Mouse (Mus musculus) liver, embryonic 12.5 days (tissue): ENCODE measurements around the gene Cttn. TPM values are rescaled to one million over a fixed set of nuclear protein-coding genes. Genes with fewer than 3 reads are reported as not detected.

Source experiments
- ATAC-seq: fragments of 200-750 bp; cut with Nextera tagmentation; 2 replicates; pipeline ENCODE4 v1.8.0; 2017; ENCODE audit warnings: moderate number of reproducible peaks, mild to moderate bottlenecking, moderate library complexity
- H3K27ac ChIP-seq: fragments of 300-500 bp; sonication (generic); 2 replicates; pipeline ENCODE4 v1.5.1; 2016; ENCODE audit warnings: mild to moderate bottlenecking
- H3K27me3 ChIP-seq: fragments of 300-500 bp; sonication (generic); replicated peaks from 2 replicates; pipeline ENCODE4 v1.6.1; 2016; ENCODE audit warnings: mild to moderate bottlenecking, moderate library complexity
- H3K36me3 ChIP-seq: fragments of 300-500 bp; sonication (generic); 2 replicates; pipeline ENCODE4 v1.6.1; 2016; ENCODE audit warnings: mild to moderate bottlenecking, moderate library complexity
- H3K4me1 ChIP-seq: fragments of 300-500 bp; sonication (generic); 2 replicates; pipeline ENCODE4 v1.6.1; 2016
- H3K4me2 ChIP-seq: fragments of 300-500 bp; sonication (generic); 2 replicates; pipeline ENCODE4 v1.6.1; 2016; ENCODE audit warnings: mild to moderate bottlenecking, moderate library complexity
- H3K4me3 ChIP-seq: fragments of 300-500 bp; sonication (generic); 2 replicates; pipeline ENCODE4 v1.5.1; 2016; ENCODE audit warnings: mild to moderate bottlenecking, moderate library complexity
- H3K9ac ChIP-seq: fragments of 300-500 bp; sonication (generic); 2 replicates; pipeline ENCODE4 v1.6.1; 2016; ENCODE audit warnings: mild to moderate bottlenecking, moderate library complexity
- H3K9me3 ChIP-seq: fragments of 300-500 bp; sonication (generic); replicated peaks from 2 replicates; pipeline ENCODE4 v1.6.1; 2016; ENCODE audit warnings: mild to moderate bottlenecking, moderate library complexity
- WGBS: fragments of 180-500 bp; shearing (Covaris S2); methylation state at CpG from one replicate; pipeline ENCODE4 v1.1.7; 2016; ENCODE audit not compliant: insufficient replicate concordance; 5-methylcytosine and 5-hydroxymethylcytosine counted together
- polyA plus RNA-seq: library from polyadenylated mRNA; unstranded; fragments of >200 nt; fragmentation: Nextera tagmentation; extraction: Ambion mirVana; gene quantifications from 2 replicates; pipeline ENCODE4 v1.2.1, GENCODE M21; 2016

Gene Cttn
- polyA plus RNA-seq, 1 experiment from 2014 or later, result 65.3 TPM

GRCm38 (mm10) chr7:144473486-144473885 lies 2.7 kb upstream of the Cttn start:
- H3K4me3 ChIP-seq, result no peak overlapping the region
- no peak overlapping the region for H3K4me2 ChIP-seq
- no peak overlapping the region for H3K27ac ChIP-seq
- no peaks in the 10 kb centered on the region for H3K27me3 ChIP-seq
- no peak for ATAC-seq
- H3K4me1 ChIP-seq, result peaks cover 25% of the 10 kb centered on the region
- H3K9ac ChIP-seq, result no peak overlapping the region
- WGBS, result 62% methylated on average over 4 of the region's 4 CpGs
- H3K36me3 ChIP-seq, result peaks cover 25% of the 10 kb centered on the region
- H3K9me3 ChIP-seq, result no peaks in the 10 kb centered on the region

GRCm38 (mm10) chr7:144471103-144471502 lies 294 bp upstream of the Cttn start:
- Histone ChIP-seq H3K4me2 (peak overlapping the region; percentile 96), H3K9ac (peak overlapping the region; percentile 94), H3K27me3 (no peaks in the 10 kb centered on the region), H3K36me3 (peaks cover 14% of the 10 kb centered on the region), H3K4me3 (peak overlapping the region; percentile 90), H3K9me3 (no peaks in the 10 kb centered on the region), H3K4me1 (peaks cover 32% of the 10 kb centered on the region), H3K27ac (peak overlapping the region; percentile 43; the same call in 1 of the 2 replicates)
- ATAC-seq, result no peak
- 61% methylated on average over 2 of the region's 2 CpGs for WGBS

- Histone ChIP-seq H3K27me3 (no peaks in the 10 kb centered on the region), H3K9me3 (no peaks in the 10 kb centered on the region), H3K4me3 (peak overlapping the region; percentile 90), H3K36me3 (peaks cover 16% of the 10 kb centered on the region), H3K4me2 (peak overlapping the region; percentile 96), H3K27ac (peak overlapping the region; percentile 83), H3K4me1 (peaks cover 32% of the 10 kb centered on the region), H3K9ac (peak overlapping the region; percentile 94)
- WGBS, result 6% methylated on average over 31 of the region's 31 CpGs
- ATAC-seq, result peak; percentile 25; the same call in 1 of the 2 replicates
These were observed 783 bp downstream of the Cttn start for GRCm38 (mm10) chr7:144469908-144470544.

GRCm38 (mm10) chr7:144469181-144469641 lies 1.6 kb downstream of the Cttn start:
- Histone ChIP-seq H3K27ac (peak overlapping the region; percentile 83), H3K4me3 (peak overlapping the region; percentile 90), H3K9me3 (no peaks in the 10 kb centered on the region), H3K4me2 (peak overlapping the region; percentile 96), H3K4me1 (peaks cover 32% of the 10 kb centered on the region), H3K9ac (peak overlapping the region; percentile 94), H3K27me3 (no peaks in the 10 kb centered on the region), H3K36me3 (peaks cover 24% of the 10 kb centered on the region)
- ATAC-seq, result no peak
- WGBS, result 34% methylated on average over 4 of the region's 4 CpGs

- H3K36me3 ChIP-seq, result peaks cover 29% of the 10 kb centered on the region
- WGBS, result 86% methylated on average over 5 of the region's 5 CpGs
- peak overlapping the region; percentile 96 for H3K4me2 ChIP-seq
- no peak for ATAC-seq
- H3K27ac ChIP-seq, result no peak overlapping the region; the same call in 1 of the 2 replicates
- 0 out of 2 replicates have a peak overlapping the region, but pooled peaks have one; percentile 7 for H3K9ac ChIP-seq
- H3K4me3 ChIP-seq, result no peak overlapping the region
- H3K27me3 ChIP-seq, result no peaks in the 10 kb centered on the region
- H3K4me1 ChIP-seq, result peaks cover 32% of the 10 kb centered on the region
- no peaks in the 10 kb centered on the region for H3K9me3 ChIP-seq
These were observed 2.1 kb downstream of the Cttn start for GRCm38 (mm10) chr7:144468741-144469140.

GRCm38 (mm10) chr7:144462577-144462976 lies 8.2 kb downstream of the Cttn start:
- no peak for ATAC-seq
- Histone ChIP-seq H3K9me3 (no peaks in the 10 kb centered on the region), H3K27ac (no peak overlapping the region), H3K9ac (no peak overlapping the region), H3K4me3 (no peak overlapping the region), H3K4me2 (no peak overlapping the region), H3K27me3 (no peaks in the 10 kb centered on the region), H3K36me3 (peaks cover 90% of the 10 kb centered on the region), H3K4me1 (no peaks in the 10 kb centered on the region)
- 81% methylated on average over 7 of the region's 7 CpGs for WGBS

- no peak overlapping the region for H3K4me2 ChIP-seq
- no peak overlapping the region for H3K9ac ChIP-seq
- no peak overlapping the region for H3K27ac ChIP-seq
- no peaks in the 10 kb centered on the region for H3K9me3 ChIP-seq
- no peak overlapping the region for H3K4me3 ChIP-seq
- H3K36me3 ChIP-seq, result peaks cover 98% of the 10 kb centered on the region
- no peaks in the 10 kb centered on the region for H3K27me3 ChIP-seq
- H3K4me1 ChIP-seq, result no peaks in the 10 kb centered on the region
- ATAC-seq, result no peak
- WGBS, result 79% methylated on average over 6 of the region's 6 CpGs
These were observed 9.4 kb downstream of the Cttn start for GRCm38 (mm10) chr7:144461246-144461902.

- Histone ChIP-seq H3K9ac (no peak overlapping the region), H3K27ac (no peak overlapping the region), H3K36me3 (peaks cover 99% of the 10 kb centered on the region), H3K4me1 (no peaks in the 10 kb centered on the region), H3K4me3 (no peak overlapping the region), H3K27me3 (no peaks in the 10 kb centered on the region), H3K4me2 (no peak overlapping the region), H3K9me3 (no peaks in the 10 kb centered on the region)
- ATAC-seq, result no peak
- WGBS, result 77% methylated on average over 1 of the region's 1 CpGs
These were observed 11.9 kb downstream of the Cttn start for GRCm38 (mm10) chr7:144458881-144459280.

- Histone ChIP-seq H3K4me2 (no peak overlapping the region), H3K4me1 (peaks cover 14% of the 10 kb centered on the region; the same call in 1 of the 2 replicates), H3K9me3 (no peaks in the 10 kb centered on the region), H3K9ac (no peak overlapping the region), H3K4me3 (no peak overlapping the region), H3K36me3 (peaks cover 100% of the 10 kb centered on the region), H3K27me3 (no peaks in the 10 kb centered on the region; the same call in 1 of the 2 replicates), H3K27ac (no peak overlapping the region)
- no peak for ATAC-seq
- 82% methylated on average over 9 of the region's 9 CpGs for WGBS
These were observed 20.1 kb downstream of the Cttn start for GRCm38 (mm10) chr7:144450661-144451060.

GRCm38 (mm10) chr7:144449637-144450570 lies 20.9 kb downstream of the Cttn start:
- H3K9me3 ChIP-seq, result no peaks in the 10 kb centered on the region
- no peak overlapping the region for H3K4me2 ChIP-seq
- no peak for ATAC-seq
- no peaks in the 10 kb centered on the region; the same call in 1 of the 2 replicates for H3K27me3 ChIP-seq
- no peak overlapping the region for H3K27ac ChIP-seq
- 82% methylated on average over 13 of the region's 13 CpGs for WGBS
- H3K36me3 ChIP-seq, result peaks cover 100% of the 10 kb centered on the region
- no peak overlapping the region for H3K9ac ChIP-seq
- peaks cover 14% of the 10 kb centered on the region; the same call in 1 of the 2 replicates for H3K4me1 ChIP-seq
- H3K4me3 ChIP-seq, result no peak overlapping the region

- Histone ChIP-seq H3K4me3 (no peak overlapping the region), H3K36me3 (peaks cover 93% of the 10 kb centered on the region), H3K27ac (no peak overlapping the region), H3K9ac (no peak overlapping the region), H3K27me3 (no peaks in the 10 kb centered on the region; the same call in 1 of the 2 replicates), H3K9me3 (no peaks in the 10 kb centered on the region), H3K4me1 (peaks cover 14% of the 10 kb centered on the region; the same call in 1 of the 2 replicates), H3K4me2 (no peak overlapping the region)
- WGBS, result 41% methylated on average over 1 of the region's 1 CpGs
- ATAC-seq, result no peak
These were observed 22.6 kb downstream of the Cttn start for GRCm38 (mm10) chr7:144448186-144448585.
